Mouse (Mus musculus) erythroblast, embryonic 14.5 days (primary cell): ENCODE data around the gene Axl.

Experiments
- GATA1 ChIP-seq: IDR thresholded peaks from 2 replicates; pipeline ENCODE4 v1.6.1; 2012; ENCODE audit warnings: low read length, inconsistent platforms, mixed read lengths
- TAL1 ChIP-seq: IDR thresholded peaks from 3 replicates; pipeline ENCODE4 v1.6.1; 2012; ENCODE audit warnings: low read length, inconsistent platforms, mixed read lengths

- TF ChIP-seq GATA1: no peak
- no peak for TF ChIP-seq TAL1
These were observed 35.4 kb downstream of the Axl start for GRCm38 (mm10) chr7:25753076-25753475.
